Mouse (Mus musculus) monocyte, adult 59 days (primary cell): ENCODE data around the gene Ccdc81. TPM values are rescaled to one million over a fixed set of nuclear protein-coding genes. Genes with fewer than 3 reads are reported as not detected.

ENCODE experiments used
- total RNA-seq, 2 experiments: library from RNA; stranded (reverse); gene quantifications; one replicate each; pipeline ENCODE4 v1.2.4; 2023

Gene Ccdc81
- total RNA-seq = not detected

GRCm38 (mm10) chr7:89903442-89904343 is at the start of gene Ccdc81:
Gene Ccdc81 (minus strand): TSS chr7:89903629.

GRCm38 (mm10) chr7:89940571-89941463 is 37.4 kb upstream of the Ccdc81 start, which contains the start of gene Hikeshi:
Gene Hikeshi (minus strand): TSS chr7:89941204.

Other genes starting within 250 kb of the Ccdc81 start
- gene Hikeshi, start 37.6 kb upstream of the Ccdc81 start, total RNA-seq = 10 to 100 TPM; 36.1 to 49.5 TPM
- gene Eed, start 77.4 kb upstream of the Ccdc81 start, total RNA-seq = 100 to 1,000 TPM; 118 to 127 TPM
- 100 to 1,000 TPM; 401 to 434 TPM for gene Picalm, start 226.6 kb upstream of the Ccdc81 start, total RNA-seq